Mouse (Mus musculus) MEL (cell line): ENCODE measurements around the gene Dync2h1.

ENCODE experiments used
- BHLHE40 ChIP-seq: IDR thresholded peaks from 2 replicates; pipeline ENCODE4 v1.6.1; 2012; ENCODE audit warnings: low read depth, mild to moderate bottlenecking, inconsistent platforms, low read length, improper control_type of control experiment, borderline replicate concordance
- CTCF ChIP-seq, 3 experiments: IDR thresholded peaks in 2 of 3; conservative IDR thresholded peaks in 1 of 3; 2 replicates each; pipeline ENCODE4 v1.5.1; 2011 to 2012; ENCODE audit warnings: low read length in 3 of 3, low read depth in 2 of 3, mild to moderate bottlenecking in 2 of 3, improper control_type of control experiment in 1 of 3, inconsistent platforms in 1 of 3, mixed read lengths in 1 of 3, moderate library complexity in 1 of 3; ENCODE audit not compliant: control insufficient read depth in 1 of 3, insufficient read depth in 1 of 3, poor library complexity in 1 of 3, severe bottlenecking in 1 of 3
- POLR2A ChIP-seq, 2 experiments: IDR thresholded peaks; 2 replicates each; pipeline ENCODE4 v1.6.1; 2011 to 2012; ENCODE audit warnings: low read length in 2 of 2, mild to moderate bottlenecking in 2 of 2, control low read depth in 1 of 2, improper control_type of control experiment in 1 of 2, low read depth in 1 of 2, moderate library complexity in 1 of 2; ENCODE audit not compliant: control insufficient read depth in 1 of 2, insufficient read depth in 1 of 2, poor library complexity in 1 of 2
- TAL1 ChIP-seq: IDR thresholded peaks from 2 replicates; pipeline ENCODE4 v1.6.1; 2012; ENCODE audit warnings: mild to moderate bottlenecking, inconsistent platforms, low read length, moderate library complexity, mixed read lengths

- TF ChIP-seq TAL1 (no peak), POLR2A (IDR thresholded peaks at IDR 0.05; ENCODE audit: control insufficient read depth in 1 of 2, insufficient read depth in 1 of 2, low read depth in 1 of 2, low read length in 2 of 2, poor library complexity in 1 of 2) (no peak), CTCF (IDR thresholded peaks at IDR 0.05 in 2 of 3, conservative IDR thresholded peaks at IDR 0.05 in 1 of 3; ENCODE audit: control insufficient read depth in 1 of 3, insufficient read depth in 1 of 3, low read depth in 2 of 3, low read length in 3 of 3, poor library complexity in 1 of 3, severe bottlenecking in 1 of 3) (no peak), BHLHE40 (no peak)
These were observed 282.6 kb downstream of the Dync2h1 start for GRCm38 (mm10) chr9:6901620-6902019.
